ENCODE assay signal across 8 mouse cellular contexts in the genomic region with DNA sequence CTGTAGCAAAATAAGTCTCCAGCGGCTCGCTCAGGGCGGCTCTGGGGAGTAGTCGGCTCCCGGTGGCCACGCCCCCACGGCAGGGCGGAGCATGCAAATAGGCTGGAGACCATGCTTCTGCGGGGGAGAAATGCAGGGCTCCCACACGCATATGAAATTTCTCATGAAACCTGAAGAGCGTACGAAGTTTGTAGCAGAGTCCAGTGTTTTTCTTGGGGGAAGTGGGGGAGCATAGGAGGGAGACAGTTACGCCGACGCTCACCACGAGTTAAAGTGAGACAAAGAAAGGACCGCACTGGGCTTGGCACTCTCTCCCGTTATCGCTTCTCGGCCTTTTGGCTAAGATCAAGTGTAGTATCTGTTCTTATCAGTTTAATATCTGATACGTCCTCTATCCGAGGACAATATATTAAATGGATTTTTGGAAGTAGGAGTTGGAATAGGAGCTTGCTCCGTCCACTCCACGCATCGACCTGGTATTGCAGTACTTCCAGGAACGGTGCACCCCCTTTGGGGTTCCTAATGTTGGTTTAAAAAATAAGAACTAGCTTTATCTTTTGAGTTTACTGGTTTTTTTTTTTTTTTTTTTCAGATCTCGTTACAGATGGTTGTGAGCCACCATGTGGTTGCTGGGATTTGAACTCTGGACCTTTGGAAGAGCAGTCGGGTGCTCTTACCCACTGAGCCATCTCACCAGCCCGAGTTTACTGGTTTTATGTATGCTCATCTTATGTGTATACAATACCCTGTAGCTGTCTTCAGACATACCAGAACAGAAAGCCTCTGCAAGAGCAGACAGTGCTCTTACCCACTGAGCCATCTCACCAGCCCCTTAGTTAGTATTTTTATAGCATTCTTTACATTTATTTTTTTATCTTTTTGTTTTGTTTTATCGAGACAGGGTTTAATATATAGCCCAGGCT. TPM values are rescaled to one million over a fixed set of nuclear protein-coding genes. Genes with fewer than 3 reads are reported as not detected.
DNase-seq lines count a peak whose midpoint lies in the region; ATAC-seq lines count a peak whose summit lies in the region.
"Not testable (repeated sequence)": the region's sequence is repeated elsewhere in the genome, so short reads cannot be mapped to it uniquely, and the experiment has no call there.

No protein-coding gene starts in this region.

- peak overlapping the region; percentile 21; the same call in 1 of the 2 replicates for H3K4me3 ChIP-seq in embryonic facial prominence, embryonic 12.5 days
- peak overlapping the region; percentile 47 for H3K4me3 ChIP-seq in heart, embryonic 10.5 days
- H3K4me3 ChIP-seq in liver, embryonic 11.5 days (ENCODE audit: low read depth, low read length), result peak overlapping the region; percentile 4; the same call in 1 of the 2 replicates

- H3K27ac ChIP-seq in embryonic facial prominence, embryonic 12.5 days, result peak overlapping the region; percentile 54; the same call in 1 of the 2 replicates
- H3K27ac ChIP-seq in heart, embryonic 10.5 days, result peak overlapping the region; percentile 80
- peak overlapping the region; percentile 94 for H3K27ac ChIP-seq in liver, embryonic 11.5 days (ENCODE audit: low read depth, low read length)

- not testable (repeated sequence) for H3K36me3 ChIP-seq in embryonic facial prominence, embryonic 12.5 days; heart, embryonic 10.5 days; liver, embryonic 11.5 days (ENCODE audit: control insufficient read depth, insufficient read depth, low read length)

- H3K9ac ChIP-seq in embryonic facial prominence, embryonic 12.5 days, result 0 out of 2 replicates have a peak overlapping the region, but pooled peaks have one; percentile 20
- H3K9ac ChIP-seq in liver, embryonic 11.5 days (ENCODE audit: low read depth, low read length), result peak overlapping the region; percentile 44

- not testable (repeated sequence) for H3K9me3 ChIP-seq in embryonic facial prominence, embryonic 12.5 days; heart, embryonic 10.5 days; liver, embryonic 11.5 days (ENCODE audit: control insufficient read depth, low read length)

- H3K4me1 ChIP-seq in embryonic facial prominence, embryonic 12.5 days; heart, embryonic 10.5 days; liver, embryonic 11.5 days (replicated peaks; ENCODE audit: control insufficient read depth, insufficient read depth, low read length): not testable (repeated sequence)

- 1% methylated on average over 30 of the region's 30 CpGs for WGBS in embryonic facial prominence, embryonic 12.5 days
- WGBS in heart, embryonic 10.5 days, result 1% methylated on average over 30 of the region's 30 CpGs
- WGBS in liver, embryonic 11.5 days, result 1% methylated on average over 30 of the region's 30 CpGs

- H3K27me3 ChIP-seq in embryonic facial prominence, embryonic 12.5 days; heart, embryonic 10.5 days (ENCODE audit: insufficient read depth, poor library complexity, severe bottlenecking); liver, embryonic 11.5 days (replicated peaks; ENCODE audit: control insufficient read depth, insufficient read depth, low read length): not testable (repeated sequence)

- peak; percentile 94 for DNase-seq in A20 (ENCODE audit: low read depth, low spot score)
- DNase-seq in adrenal gland, postnatal 4 days (ENCODE audit: low spot score in 2 of 2), result peak; percentile 40 to 57
- peak; percentile 90 for DNase-seq in heart, embryonic 10.5 days (ENCODE audit: low spot score)
- DNase-seq in kidney, adult 8-10 months, result peak; percentile 74 to 82
- peak; percentile 87 for DNase-seq in liver, embryonic 11.5 days (ENCODE audit: low spot score)
- DNase-seq in spleen, postnatal 36 days (ENCODE audit: low spot score in 2 of 2), result peak; percentile 79 to 84

- H3K4me2 ChIP-seq in embryonic facial prominence, embryonic 12.5 days (replicated peaks), result peak overlapping the region; percentile 41
- H3K4me2 ChIP-seq in liver, embryonic 11.5 days, result peak overlapping the region; percentile 48

- peak; percentile 56; the same call in 1 of the 2 replicates for ATAC-seq in embryonic facial prominence, embryonic 12.5 days (ENCODE audit: insufficient number of reproducible peaks, insufficient read depth, low FRiP score, low TSS enrichment)
- peak; percentile 88 for ATAC-seq in liver, embryonic 11.5 days (replicated peaks; ENCODE audit: low FRiP score)
- peak; percentile 75 for ATAC-seq in monocyte, adult 5-6 weeks (replicated peaks; ENCODE audit: insufficient number of reproducible peaks, low FRiP score, low TSS enrichment, poor library complexity, severe bottlenecking)

RNA-seq across cellular contexts. Expression of gene Gm11634, which starts 5.7 kb away (rescaled TPM):
- total RNA-seq in adrenal gland, postnatal 4 days (2021), result not detected
- not detected in 2 replicates for polyA plus RNA-seq in embryonic facial prominence, embryonic 12.5 days (2016; fragmentation: Nextera tagmentation; extraction: Ambion mirVana)
- not detected in 2 replicates for polyA plus RNA-seq in heart, embryonic 10.5 days (2016; fragmentation: Nextera tagmentation; extraction: Ambion mirVana)
- polyA plus RNA-seq in liver, embryonic 11.5 days (2014; fragmentation: Nextera tagmentation; extraction: Ambion mirVana), result not detected in 2 replicates
- total RNA-seq in monocyte, adult 5-6 weeks (2017), result not detected in 3 replicates

RNA-seq across cellular contexts. Expression of gene Rdm1, which starts 22.2 kb away (rescaled TPM):
- total RNA-seq in adrenal gland, postnatal 4 days (2021), result 10 to 100 TPM; 29.1 to 33.0 TPM
- polyA plus RNA-seq in embryonic facial prominence, embryonic 12.5 days (2016; fragmentation: Nextera tagmentation; extraction: Ambion mirVana), result 44.1 and 51.1 TPM in 2 replicates
- 24.0 and 26.8 TPM in 2 replicates for polyA plus RNA-seq in heart, embryonic 10.5 days (2016; fragmentation: Nextera tagmentation; extraction: Ambion mirVana)
- 13.8 and 15.3 TPM in 2 replicates for polyA plus RNA-seq in liver, embryonic 11.5 days (2014; fragmentation: Nextera tagmentation; extraction: Ambion mirVana)
- total RNA-seq in monocyte, adult 5-6 weeks (2017), result 9.4 to 22.4 TPM (median 18.2 TPM) in 3 replicates

RNA-seq across cellular contexts. Expression of gene Tmem106a, which starts 22.8 kb away (rescaled TPM):
- 10 to 100 TPM; 19.2 to 21.0 TPM for total RNA-seq in adrenal gland, postnatal 4 days (2021)
- 2.4 and 2.9 TPM in 2 replicates for polyA plus RNA-seq in embryonic facial prominence, embryonic 12.5 days (2016; fragmentation: Nextera tagmentation; extraction: Ambion mirVana)
- polyA plus RNA-seq in heart, embryonic 10.5 days (2016; fragmentation: Nextera tagmentation; extraction: Ambion mirVana), result 2.7 and 3.0 TPM in 2 replicates
- polyA plus RNA-seq in liver, embryonic 11.5 days (2014; fragmentation: Nextera tagmentation; extraction: Ambion mirVana), result 6.2 and 6.8 TPM in 2 replicates
- 10.7 to 18.1 TPM (median 15.4 TPM) in 3 replicates for total RNA-seq in monocyte, adult 5-6 weeks (2017)

RNA-seq across cellular contexts. Expression of gene Nbr1, which starts 52.8 kb away (rescaled TPM):
- 100 to 1,000 TPM; 167 to 227 TPM for total RNA-seq in adrenal gland, postnatal 4 days (2021)
- 80.8 and 85.0 TPM in 2 replicates for polyA plus RNA-seq in embryonic facial prominence, embryonic 12.5 days (2016; fragmentation: Nextera tagmentation; extraction: Ambion mirVana)
- polyA plus RNA-seq in heart, embryonic 10.5 days (2016; fragmentation: Nextera tagmentation; extraction: Ambion mirVana), result 54.1 and 64.6 TPM in 2 replicates
- 52.7 and 55.7 TPM in 2 replicates for polyA plus RNA-seq in liver, embryonic 11.5 days (2014; fragmentation: Nextera tagmentation; extraction: Ambion mirVana)
- 67.9 to 104 TPM (median 83.1 TPM) in 3 replicates for total RNA-seq in monocyte, adult 5-6 weeks (2017)

RNA-seq across cellular contexts. Expression of gene Brca1, which starts 53.0 kb away (rescaled TPM):
- total RNA-seq in adrenal gland, postnatal 4 days (2021), result 10 to 100 TPM; 16.6 to 18.9 TPM
- polyA plus RNA-seq in embryonic facial prominence, embryonic 12.5 days (2016; fragmentation: Nextera tagmentation; extraction: Ambion mirVana), result 16.6 and 19.3 TPM in 2 replicates
- 13.4 and 14.9 TPM in 2 replicates for polyA plus RNA-seq in heart, embryonic 10.5 days (2016; fragmentation: Nextera tagmentation; extraction: Ambion mirVana)
- 19.6 and 22.1 TPM in 2 replicates for polyA plus RNA-seq in liver, embryonic 11.5 days (2014; fragmentation: Nextera tagmentation; extraction: Ambion mirVana)
- total RNA-seq in monocyte, adult 5-6 weeks (2017), result 2.9 to 8.0 TPM (median 5.2 TPM) in 3 replicates

Comparison
In these comparisons a context has a peak if more than half of its experiments do, and no peak if none do; other contexts are left out.
1. Peak in every context shown above with its lines: DNase-seq, ATAC-seq, H3K4me3 ChIP-seq and H3K27ac ChIP-seq.